Mouse (Mus musculus) olfactory bulb, adult 2 months (tissue): ENCODE measurements around the gene Ncoa7. TPM values are rescaled to one million over a fixed set of nuclear protein-coding genes. Genes with fewer than 3 reads are reported as not detected.

Experiments
- H3K27ac ChIP-seq: fragments of 200-500 bp; 2 replicates; pipeline ENCODE4 v1.5.1; 2012; ENCODE audit warnings: low read depth, low read length; ENCODE audit not compliant: insufficient read depth
- H3K4me1 ChIP-seq: fragments of 200-500 bp; 2 replicates; pipeline ENCODE4 v1.6.1; 2012; ENCODE audit warnings: low read length; ENCODE audit not compliant: control insufficient read depth, insufficient read depth
- H3K4me3 ChIP-seq: fragments of 200-500 bp; 2 replicates; pipeline ENCODE4 v1.5.1; 2012; ENCODE audit warnings: mild to moderate bottlenecking, low read depth, low read length, moderate library complexity; ENCODE audit not compliant: insufficient read depth
- CTCF ChIP-seq: fragments of 200-500 bp; IDR thresholded peaks from 2 replicates; pipeline ENCODE4 v1.5.1; 2012; ENCODE audit warnings: low read depth, mild to moderate bottlenecking, low read length, moderate library complexity; ENCODE audit not compliant: insufficient read depth
- POLR2A ChIP-seq: fragments of 200-500 bp; IDR thresholded peaks from 2 replicates; pipeline ENCODE4 v1.6.1; 2012; ENCODE audit warnings: mild to moderate bottlenecking, low read depth, low read length, moderate library complexity; ENCODE audit not compliant: insufficient read depth
- WGBS: fragments of 180-500 bp; shearing (Covaris S2); methylation state at CpG from one replicate; pipeline ENCODE4 v1.1.7; 2018; 5-methylcytosine and 5-hydroxymethylcytosine counted together
- polyA plus RNA-seq: library from polyadenylated mRNA; stranded (reverse); fragments of >200 nt; gene quantifications from 2 replicates; pipeline ENCODE4 v1.2.4, GENCODE M21; 2012; ENCODE audit warnings: low replicate concordance; ENCODE audit not compliant: missing spikeins, insufficient read depth, insufficient read length

Gene Ncoa7
- polyA plus RNA-seq, 1 experiment: not detected

DNA sequence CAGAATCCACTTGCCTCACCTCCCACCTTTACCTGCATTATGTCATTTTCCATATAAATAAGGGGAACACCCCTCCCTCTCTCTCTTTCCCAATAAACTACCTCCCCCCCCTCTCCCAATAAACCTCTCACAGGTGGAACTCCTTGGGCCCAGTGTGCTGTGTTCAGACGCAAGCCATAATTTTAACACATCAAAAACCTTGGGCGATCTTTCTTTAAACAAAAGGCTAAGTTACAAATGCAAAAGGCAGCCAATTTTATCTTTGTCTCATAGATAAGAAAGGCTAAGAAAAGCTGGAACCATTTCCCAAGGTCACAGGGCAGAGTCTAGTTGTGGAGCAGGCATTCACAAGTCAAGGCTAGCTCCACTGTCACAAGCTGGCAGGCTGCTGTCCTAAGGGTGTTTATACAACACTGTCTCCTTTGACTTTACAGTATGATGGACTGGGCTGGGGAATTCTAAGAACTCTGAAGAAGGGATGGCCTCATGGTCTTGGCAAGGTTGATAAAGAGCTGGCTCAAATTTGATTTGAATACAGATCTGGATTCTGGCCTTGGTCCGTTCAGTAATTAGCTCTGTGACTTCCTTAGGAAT, 71.7 kb downstream of the Ncoa7 start:
- WGBS: 77% methylated on average over 3 of the region's 3 CpGs
- TF ChIP-seq POLR2A (no peak), CTCF (no peak)
- Histone ChIP-seq H3K4me3 (no peak overlapping the region), H3K27ac (no peak overlapping the region), H3K4me1 (peaks cover 5% of the 10 kb centered on the region)

GRCm38 (mm10) chr10:30730791-30731190, 72.3 kb downstream of the Ncoa7 start:
- Histone ChIP-seq H3K27ac (no peak overlapping the region), H3K4me3 (no peak overlapping the region), H3K4me1 (peaks cover 5% of the 10 kb centered on the region)
- TF ChIP-seq POLR2A (no peak), CTCF (no peak)
- 88% methylated on average over 1 of the region's 1 CpGs for WGBS

DNA sequence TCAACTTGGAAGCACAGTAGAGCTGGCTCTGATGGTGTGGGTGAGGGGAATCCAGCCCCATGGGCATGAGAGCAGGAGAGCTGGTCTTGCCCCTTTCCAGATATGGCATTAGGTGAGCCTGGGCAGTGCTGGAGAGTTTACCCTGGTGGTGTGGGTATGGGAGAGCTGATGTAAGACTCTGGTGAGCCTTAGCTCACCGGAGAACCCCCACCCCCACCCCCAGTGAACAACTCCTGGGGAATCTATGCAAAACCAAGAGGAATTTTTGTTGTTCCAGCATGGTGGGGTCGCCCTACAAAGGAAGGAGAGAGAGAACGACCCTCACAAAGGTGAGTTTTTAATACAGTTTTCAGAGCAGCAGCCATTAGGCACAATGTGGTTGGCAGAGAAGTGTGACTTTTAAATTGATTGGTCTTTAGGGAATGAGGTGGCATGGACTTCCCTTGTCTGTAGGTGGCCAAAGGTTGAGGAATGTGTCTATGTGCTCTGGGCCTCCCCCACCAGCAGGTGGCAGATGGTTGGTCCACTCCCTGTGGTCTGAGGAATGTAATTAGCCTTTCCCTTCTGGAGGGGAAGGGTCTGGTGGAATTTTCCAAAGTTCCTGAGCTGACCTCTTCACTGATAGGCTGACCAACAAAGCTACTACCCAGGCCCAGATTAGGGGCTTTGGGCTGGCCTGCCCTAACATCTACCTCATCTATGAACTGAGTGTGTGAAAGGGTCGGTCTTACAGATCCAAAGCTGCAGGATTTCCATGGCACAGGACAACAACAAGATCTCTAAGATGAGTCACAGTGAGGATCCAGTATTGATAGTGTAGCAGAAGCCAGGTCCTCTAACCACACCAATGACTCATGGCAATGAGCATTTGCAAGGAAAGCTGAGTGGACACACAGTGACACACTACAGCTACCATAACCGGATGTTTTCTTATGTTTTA, 73.7 kb downstream of the Ncoa7 start:
- Histone ChIP-seq H3K4me3 (no peak overlapping the region), H3K4me1 (peaks cover 5% of the 10 kb centered on the region), H3K27ac (no peak overlapping the region)
- no peak for TF ChIP-seq CTCF
- TF ChIP-seq POLR2A: no peak
- WGBS: 85% methylated on average over 5 of the region's 5 CpGs

GRCm38 (mm10) chr10:30723014-30723413, 80.1 kb downstream of the Ncoa7 start:
- Histone ChIP-seq H3K4me1 (peaks cover 5% of the 10 kb centered on the region), H3K27ac (no peak overlapping the region), H3K4me3 (no peak overlapping the region)
- no peak for TF ChIP-seq POLR2A
- no peak for TF ChIP-seq CTCF
- WGBS: 92% methylated on average over 1 of the region's 1 CpGs

DNA sequence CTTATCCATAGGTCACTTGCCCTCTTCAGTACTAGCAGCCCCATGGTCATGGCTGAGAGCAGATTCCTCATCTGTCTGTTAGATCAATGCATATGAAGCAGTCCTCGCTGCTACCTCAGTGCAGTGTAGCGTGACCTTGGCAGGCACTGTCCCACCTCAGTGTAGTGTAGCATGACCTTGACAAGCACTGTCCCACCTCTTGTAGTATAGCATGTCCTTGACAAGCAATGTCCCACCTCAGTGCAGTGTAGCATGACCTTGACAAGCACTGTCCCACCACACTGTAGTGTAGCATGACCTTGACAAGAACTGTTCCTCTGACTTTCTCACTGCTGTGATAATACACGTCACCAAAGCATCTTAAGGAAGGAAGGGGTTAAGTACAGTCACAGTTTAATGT, 82.6 kb downstream of the Ncoa7 start:
- H3K27ac ChIP-seq: no peak overlapping the region
- 98% methylated on average over 3 of the region's 3 CpGs for WGBS

GRCm38 (mm10) chr10:30719947-30720346, 83.2 kb downstream of the Ncoa7 start:
- 85% methylated on average over 1 of the region's 1 CpGs for WGBS
- TF ChIP-seq CTCF: no peak
- Histone ChIP-seq H3K27ac (no peak overlapping the region), H3K4me1 (no peaks in the 10 kb centered on the region), H3K4me3 (no peak overlapping the region)

More for the DNA sequence above, 82.6 kb downstream of the Ncoa7 start:
- TF ChIP-seq POLR2A (no peak), CTCF (no peak)
- Histone ChIP-seq H3K4me1 (no peaks in the 10 kb centered on the region), H3K4me3 (no peak overlapping the region)

GRCm38 (mm10) chr10:30718703-30719340, 84.3 kb downstream of the Ncoa7 start:
- Histone ChIP-seq H3K4me1 (no peaks in the 10 kb centered on the region), H3K27ac (no peak overlapping the region), H3K4me3 (no peak overlapping the region)
- TF ChIP-seq POLR2A (no peak), CTCF (no peak)
- 33% methylated on average over 4 of the region's 4 CpGs for WGBS

DNA sequence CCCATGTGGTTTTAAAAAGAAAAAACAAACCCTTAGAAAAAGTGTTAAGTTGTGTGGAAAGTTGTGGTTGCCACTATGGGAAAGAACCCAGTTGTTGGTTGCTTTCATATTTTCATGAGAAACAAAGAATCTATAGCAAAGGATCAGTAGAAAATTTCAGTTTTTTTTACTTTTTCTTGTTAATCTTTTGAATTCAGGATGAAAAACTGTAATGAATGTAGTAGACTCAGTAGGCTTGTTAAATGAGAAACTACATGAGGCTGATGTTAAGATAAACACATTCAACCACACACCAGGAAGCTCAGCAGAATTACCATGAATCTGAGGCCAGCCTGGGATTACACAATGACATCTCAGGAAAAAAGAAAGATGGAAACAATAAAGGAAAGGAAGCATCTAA, 87.0 kb downstream of the Ncoa7 start:
- Histone ChIP-seq H3K27ac (no peak overlapping the region), H3K4me3 (no peak overlapping the region), H3K4me1 (no peaks in the 10 kb centered on the region)
- no peak for TF ChIP-seq POLR2A
- TF ChIP-seq CTCF: no peak

DNA sequence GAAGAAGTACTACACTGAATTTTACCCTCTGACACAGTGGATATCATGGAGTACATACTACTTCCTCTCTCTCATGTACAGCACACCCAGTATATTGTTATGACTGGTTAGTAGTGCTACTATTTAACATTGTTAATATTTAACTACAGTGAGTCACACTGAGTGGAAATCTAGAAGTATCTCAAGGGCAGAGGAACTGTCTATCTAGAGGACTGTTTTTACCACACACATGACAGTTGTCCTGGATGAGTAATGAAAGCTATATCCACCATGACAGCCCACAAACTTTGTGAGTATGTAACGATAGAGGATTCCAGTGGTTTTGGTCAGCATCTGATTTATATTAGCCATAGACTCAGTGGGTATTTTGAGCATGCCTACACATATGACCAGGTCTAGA, 90.6 kb downstream of the Ncoa7 start:
- no peak for TF ChIP-seq POLR2A
- TF ChIP-seq CTCF: no peak
- Histone ChIP-seq H3K27ac (no peak overlapping the region), H3K4me1 (no peaks in the 10 kb centered on the region), H3K4me3 (no peak overlapping the region)
- 94% methylated on average over 1 of the region's 1 CpGs for WGBS
